Mouse (Mus musculus): ENCODE measurements around the gene Rsrc1. TPM values are rescaled to one million over a fixed set of nuclear protein-coding genes. Genes with fewer than 3 reads are reported as not detected.
"Not testable (repeated sequence)": the region's sequence is repeated elsewhere in the genome, so short reads cannot be mapped to it uniquely, and the experiment has no call there.

Rsrc1 gene
- polyA plus RNA-seq, 1 experiment from 2014 or later, result 48.2 TPM

DNA sequence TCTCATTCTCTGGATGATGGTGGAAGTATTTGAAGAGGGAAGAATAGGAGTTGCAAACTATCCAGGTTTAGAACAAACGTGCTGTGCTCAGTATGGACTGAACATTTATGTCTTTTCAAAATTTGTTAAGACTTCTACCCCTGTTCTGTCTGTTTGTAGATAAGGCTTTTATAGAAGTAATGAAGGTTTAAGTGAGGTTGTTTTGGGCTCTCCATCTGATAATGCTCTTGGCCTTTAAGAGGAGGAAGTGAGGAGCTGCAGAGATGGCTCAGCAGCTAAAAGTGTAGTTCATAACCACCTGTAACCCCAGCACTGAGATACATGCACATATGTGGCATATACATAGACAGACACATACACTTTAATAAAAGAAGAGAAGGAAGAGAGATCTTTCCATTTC lies 15.6 kb downstream of the Rsrc1 start:
- 97% methylated on average over 1 of the region's 1 CpGs for WGBS
- H3K36me3 ChIP-seq, result peaks cover 24% of the 10 kb centered on the region
- no peak overlapping the region for H3K4me3 ChIP-seq
- H3K27ac ChIP-seq, result no peak overlapping the region
- ATAC-seq (ENCODE audit: insufficient number of reproducible peaks, insufficient read depth, low FRiP score, low TSS enrichment), result no peak
- no peaks in the 10 kb centered on the region for H3K9me3 ChIP-seq
- H3K27me3 ChIP-seq, result no peaks in the 10 kb centered on the region
- no peaks in the 10 kb centered on the region for H3K4me1 ChIP-seq
- no peak overlapping the region for H3K9ac ChIP-seq
- H3K4me2 ChIP-seq (replicated peaks), result no peak overlapping the region

DNA sequence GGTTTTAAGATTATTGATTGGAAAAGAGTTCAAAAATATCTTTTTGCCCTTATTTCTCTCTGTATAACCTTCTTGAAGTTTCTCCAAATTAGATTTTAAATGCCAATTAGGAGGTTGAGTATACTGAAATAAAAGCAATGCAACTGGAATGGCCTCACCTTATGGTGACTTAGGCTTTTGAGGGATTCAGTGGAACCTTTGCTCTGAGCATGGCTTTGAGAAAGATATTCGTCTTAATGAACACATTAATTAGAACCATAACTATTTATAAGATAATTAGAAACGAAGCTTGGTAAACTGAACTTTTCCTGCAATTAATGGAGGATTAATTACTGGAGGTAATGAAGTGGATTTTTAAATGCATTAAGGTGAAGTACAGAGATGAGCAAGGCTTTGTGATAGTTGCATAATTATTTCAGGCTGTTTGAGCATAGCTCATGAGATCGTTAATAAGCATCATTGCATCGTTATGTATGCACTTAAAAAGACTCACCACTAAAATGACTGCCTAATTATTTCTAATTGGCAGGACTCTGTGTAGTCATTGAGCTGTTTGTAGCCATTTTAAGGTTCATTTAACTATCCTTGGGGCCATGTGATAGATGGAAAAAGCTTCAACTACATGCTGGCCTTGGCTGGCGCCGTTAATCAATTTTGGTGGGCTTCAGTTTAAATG lies 55.3 kb downstream of the Rsrc1 start:
- H3K27ac ChIP-seq, result no peak overlapping the region

DNA sequence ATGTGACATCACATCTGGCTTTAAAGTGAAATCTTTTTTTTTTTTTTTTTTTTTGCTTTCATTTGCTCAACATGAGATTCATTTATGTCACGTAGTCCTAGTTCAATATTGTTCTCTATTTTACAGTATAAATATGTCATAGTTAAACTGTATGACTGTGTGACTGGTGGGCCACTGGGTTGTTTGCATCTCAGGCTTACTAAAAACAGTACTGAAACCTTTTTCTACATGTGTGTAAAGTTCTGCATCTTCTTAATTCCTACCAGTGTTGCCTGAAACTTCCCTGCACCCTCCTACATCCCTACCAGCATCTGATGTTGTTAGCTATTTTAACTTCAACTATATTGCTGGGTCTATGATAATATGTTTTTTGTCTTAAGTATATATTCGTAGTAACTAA lies 78.6 kb downstream of the Rsrc1 start:
- no peak overlapping the region for H3K4me3 ChIP-seq
- no peak for ATAC-seq (ENCODE audit: insufficient number of reproducible peaks, insufficient read depth, low FRiP score, low TSS enrichment)
- 95% methylated on average over 2 of the region's 2 CpGs for WGBS

More for the DNA sequence above, 55.3 kb downstream of the Rsrc1 start:
- Histone ChIP-seq H3K4me3 (no peak overlapping the region), H3K36me3 (no peaks in the 10 kb centered on the region), H3K4me1 (no peaks in the 10 kb centered on the region), H3K4me2 (replicated peaks) (no peak overlapping the region), H3K27me3 (no peaks in the 10 kb centered on the region), H3K9me3 (no peaks in the 10 kb centered on the region), H3K9ac (no peak overlapping the region)
- no peak for ATAC-seq (ENCODE audit: insufficient number of reproducible peaks, insufficient read depth, low FRiP score, low TSS enrichment)
- WGBS, result 70% methylated on average over 6 of the region's 6 CpGs

DNA sequence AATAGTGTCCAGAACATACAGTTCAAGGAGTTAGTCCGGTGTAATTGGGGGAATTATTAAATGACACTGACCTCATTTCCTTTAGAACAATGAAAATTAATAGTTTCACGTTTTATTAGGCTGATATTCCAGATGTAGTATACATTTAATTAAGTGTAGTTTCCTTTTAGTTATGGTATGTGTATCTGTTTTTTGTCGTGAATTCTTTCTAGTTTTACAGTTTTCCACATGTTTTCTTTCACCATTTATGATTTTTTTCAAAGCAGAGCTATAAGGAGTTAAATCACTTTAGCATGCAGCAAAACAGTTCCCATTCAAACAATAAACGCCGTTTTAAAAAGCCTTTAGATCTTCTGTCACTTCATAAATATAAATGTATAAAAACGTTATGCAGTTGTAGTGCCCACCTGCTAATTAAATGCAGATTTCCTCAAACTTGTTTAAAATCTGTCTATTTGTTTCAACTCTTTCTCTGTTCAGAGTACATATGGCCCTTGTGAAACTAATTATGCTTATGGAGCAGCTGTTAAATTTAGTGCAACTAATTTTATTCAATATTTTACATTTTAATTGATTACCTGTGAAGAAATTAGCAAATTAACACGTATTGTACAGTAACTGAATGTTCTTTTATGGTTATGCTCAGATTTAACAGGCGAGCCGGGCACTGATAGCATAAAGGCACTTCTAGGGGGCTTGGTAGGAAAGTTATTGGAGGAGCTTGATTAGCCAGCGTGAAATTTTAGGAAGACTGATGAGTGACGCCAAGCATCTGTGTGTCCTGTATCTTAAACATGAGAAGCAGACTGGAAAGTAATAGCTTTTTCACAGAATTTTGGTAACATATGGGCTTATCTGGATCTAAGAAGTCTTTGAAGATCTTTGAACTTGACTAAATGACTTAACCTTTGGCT lies 89.6 kb downstream of the Rsrc1 start:
- H3K4me1 ChIP-seq, result no peaks in the 10 kb centered on the region
- H3K4me2 ChIP-seq (replicated peaks), result no peak overlapping the region
- H3K27ac ChIP-seq, result no peak overlapping the region
- WGBS, result 74% methylated on average over 11 of the region's 11 CpGs
- no peaks in the 10 kb centered on the region for H3K27me3 ChIP-seq
- H3K4me3 ChIP-seq, result no peak overlapping the region
- peaks cover 3% of the 10 kb centered on the region; the same call in 1 of the 2 replicates for H3K36me3 ChIP-seq
- H3K9ac ChIP-seq, result no peak overlapping the region
- no peak for ATAC-seq (ENCODE audit: insufficient number of reproducible peaks, insufficient read depth, low FRiP score, low TSS enrichment)
- no peaks in the 10 kb centered on the region for H3K9me3 ChIP-seq

More for the DNA sequence above, 78.6 kb downstream of the Rsrc1 start:
- H3K27me3 ChIP-seq, result no peaks in the 10 kb centered on the region
- no peak overlapping the region for H3K9ac ChIP-seq
- no peaks in the 10 kb centered on the region for H3K9me3 ChIP-seq
- no peak overlapping the region for H3K27ac ChIP-seq
- 0 out of 2 replicates have a peak, but pooled peaks cover 4% of the 10 kb centered on the region for H3K36me3 ChIP-seq
- no peaks in the 10 kb centered on the region for H3K4me1 ChIP-seq
- H3K4me2 ChIP-seq (replicated peaks), result no peak overlapping the region

DNA sequence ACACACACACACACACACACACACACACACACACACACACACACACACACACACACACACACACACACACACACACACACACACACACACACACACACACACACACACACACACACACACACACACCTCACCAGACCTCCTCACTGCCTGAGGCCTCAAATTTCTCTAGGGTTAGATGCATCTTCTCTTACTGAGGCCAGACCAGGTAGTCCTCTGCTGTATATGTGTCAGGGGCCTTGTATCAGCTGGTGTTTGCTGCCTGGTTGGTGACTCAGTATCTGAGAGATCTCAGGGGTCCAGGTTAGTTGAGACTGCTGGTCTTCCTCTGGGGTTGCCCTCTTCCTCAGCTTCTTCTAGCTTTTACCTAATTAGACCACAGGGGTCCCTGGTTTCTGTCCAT lies 92.5 kb downstream of the Rsrc1 start:
- ATAC-seq (ENCODE audit: insufficient number of reproducible peaks, insufficient read depth, low FRiP score, low TSS enrichment); H3K27ac ChIP-seq: not testable (repeated sequence)

DNA sequence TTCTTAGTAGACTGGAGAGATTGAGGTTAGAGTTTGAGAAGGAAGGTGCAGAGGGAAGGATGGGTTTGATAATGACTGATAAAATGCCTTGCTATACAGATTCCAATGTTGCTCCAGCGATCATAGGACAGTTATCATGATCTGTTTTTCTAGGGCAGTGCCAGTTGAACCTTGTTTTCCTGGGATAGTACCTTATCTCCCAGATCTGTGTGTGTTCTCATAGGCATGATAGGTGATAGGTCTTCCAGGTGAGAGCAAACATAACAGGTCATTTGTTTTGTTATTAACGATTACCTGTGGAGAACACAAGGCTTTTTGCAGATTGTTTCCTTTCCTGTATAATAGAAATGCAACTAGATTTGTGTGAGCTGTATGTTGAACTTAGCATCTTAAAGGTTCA lies 94.3 kb downstream of the Rsrc1 start:
- no peak for ATAC-seq (ENCODE audit: insufficient number of reproducible peaks, insufficient read depth, low FRiP score, low TSS enrichment)
- H3K36me3 ChIP-seq, result no peaks in the 10 kb centered on the region

More for the DNA sequence above, 92.5 kb downstream of the Rsrc1 start:
- not testable (repeated sequence) for H3K4me2 ChIP-seq (replicated peaks); H3K4me3 ChIP-seq; H3K36me3 ChIP-seq; H3K4me1 ChIP-seq; H3K9me3 ChIP-seq; H3K9ac ChIP-seq; H3K27me3 ChIP-seq

DNA sequence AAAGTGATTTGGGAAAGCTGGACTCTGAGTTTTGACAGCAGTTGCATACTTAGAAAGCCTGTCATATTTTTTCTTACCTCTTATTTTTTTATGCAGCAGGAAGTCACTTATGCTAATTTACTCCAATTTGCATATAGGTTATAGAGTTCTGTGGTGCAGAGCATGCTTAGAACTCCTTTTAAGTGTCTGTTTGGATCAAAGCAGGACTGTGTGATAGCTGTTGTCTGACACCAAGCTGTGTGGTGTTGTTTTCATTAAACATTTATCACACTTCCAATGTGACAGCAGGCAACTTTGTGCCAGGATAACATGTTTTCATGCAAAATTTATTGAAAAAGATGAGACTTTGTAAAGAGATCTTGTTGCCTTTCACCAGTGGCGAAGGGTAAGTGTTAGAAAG lies 103.6 kb downstream of the Rsrc1 start:
- Histone ChIP-seq H3K27ac (no peak overlapping the region), H3K9ac (no peak overlapping the region), H3K36me3 (no peaks in the 10 kb centered on the region), H3K4me1 (no peaks in the 10 kb centered on the region), H3K27me3 (no peaks in the 10 kb centered on the region), H3K4me2 (replicated peaks) (no peak overlapping the region), H3K4me3 (no peak overlapping the region), H3K9me3 (no peaks in the 10 kb centered on the region)
- 93% methylated on average over 1 of the region's 1 CpGs for WGBS
- no peak for ATAC-seq (ENCODE audit: insufficient number of reproducible peaks, insufficient read depth, low FRiP score, low TSS enrichment)

More for the DNA sequence above, 94.3 kb downstream of the Rsrc1 start:
- WGBS, result 95% methylated on average over 2 of the region's 2 CpGs
- Histone ChIP-seq H3K4me2 (replicated peaks) (no peak overlapping the region), H3K4me1 (no peaks in the 10 kb centered on the region), H3K27ac (no peak overlapping the region), H3K4me3 (no peak overlapping the region), H3K9me3 (0 out of 2 replicates have a peak, but pooled peaks cover 3% of the 10 kb centered on the region), H3K9ac (no peak overlapping the region), H3K27me3 (no peaks in the 10 kb centered on the region)

DNA sequence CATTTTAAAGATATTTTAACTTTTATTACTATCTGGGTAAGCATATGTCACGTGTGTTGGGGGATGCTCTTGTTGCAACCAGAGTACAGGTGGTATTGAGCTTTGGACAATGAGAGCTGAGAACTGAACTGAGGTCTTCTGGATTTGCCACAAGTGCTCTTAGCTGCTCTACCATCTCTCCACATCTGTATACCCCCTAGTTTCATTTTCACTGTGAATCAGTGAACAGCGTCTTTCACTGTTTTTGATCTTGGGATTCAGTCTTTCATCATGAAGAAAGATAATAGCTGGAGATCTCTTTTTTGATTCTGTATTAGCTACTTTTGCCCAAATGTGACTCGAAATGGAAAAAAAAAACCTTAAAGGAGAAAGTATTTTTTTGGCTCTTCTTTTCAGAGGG lies 127.2 kb downstream of the Rsrc1 start:
- WGBS, result 88% methylated on average over 3 of the region's 3 CpGs
- no peak overlapping the region for H3K27ac ChIP-seq
- H3K9ac ChIP-seq, result no peak overlapping the region
- H3K4me3 ChIP-seq, result no peak overlapping the region
- H3K4me2 ChIP-seq (replicated peaks), result no peak overlapping the region
- H3K36me3 ChIP-seq, result no peaks in the 10 kb centered on the region
- no peak for ATAC-seq (ENCODE audit: insufficient number of reproducible peaks, insufficient read depth, low FRiP score, low TSS enrichment)
- H3K27me3 ChIP-seq, result no peaks in the 10 kb centered on the region
- no peaks in the 10 kb centered on the region for H3K4me1 ChIP-seq
- H3K9me3 ChIP-seq, result no peaks in the 10 kb centered on the region

DNA sequence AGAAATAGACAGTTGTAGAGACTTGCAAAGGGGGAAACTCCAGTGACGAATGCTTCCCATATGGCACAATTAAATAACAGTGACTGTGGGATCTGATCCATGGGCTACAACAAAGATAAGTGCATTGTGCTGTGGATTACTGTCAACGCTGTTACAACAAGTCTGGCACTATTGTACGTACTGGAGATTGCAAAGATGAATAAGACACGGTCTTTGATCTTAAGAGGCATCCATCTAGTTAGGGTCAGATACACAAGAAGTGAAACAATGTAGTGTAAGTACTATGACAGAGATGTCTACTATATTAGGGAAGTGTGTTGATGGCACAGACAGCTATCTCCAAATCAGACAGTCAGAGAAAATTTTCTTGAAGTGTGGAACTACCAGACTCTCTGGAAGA lies 135.1 kb downstream of the Rsrc1 start:
- no peak overlapping the region for H3K4me3 ChIP-seq
- no peak overlapping the region for H3K4me2 ChIP-seq (replicated peaks)
- H3K27ac ChIP-seq, result no peak overlapping the region
- ATAC-seq (ENCODE audit: insufficient number of reproducible peaks, insufficient read depth, low FRiP score, low TSS enrichment), result no peak
- WGBS, result 81% methylated on average over 4 of the region's 4 CpGs
- no peak overlapping the region for H3K9ac ChIP-seq
- H3K36me3 ChIP-seq, result no peaks in the 10 kb centered on the region
- no peaks in the 10 kb centered on the region for H3K9me3 ChIP-seq
- H3K4me1 ChIP-seq, result no peaks in the 10 kb centered on the region
- H3K27me3 ChIP-seq, result no peaks in the 10 kb centered on the region

DNA sequence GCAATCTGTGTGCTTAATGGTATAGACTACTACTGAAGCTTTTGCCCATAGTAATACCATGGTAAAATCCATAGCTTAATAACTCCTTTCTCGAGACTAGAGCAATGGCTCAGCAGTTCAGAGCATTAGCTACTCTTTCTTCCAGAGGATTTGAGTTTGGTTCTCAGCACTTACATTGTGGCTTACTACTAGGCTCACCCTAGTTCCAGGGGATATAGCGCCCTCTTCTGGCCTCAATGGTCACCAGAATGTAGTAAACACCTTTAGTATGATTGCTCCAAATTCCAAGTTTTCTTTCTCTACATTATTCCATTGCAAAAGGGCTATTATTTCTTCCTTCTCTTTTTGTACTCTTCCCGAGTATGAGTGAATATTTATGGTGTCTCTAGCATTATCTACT lies 151.3 kb downstream of the Rsrc1 start:
- H3K36me3 ChIP-seq, result no peaks in the 10 kb centered on the region; the same call in 1 of the 2 replicates
- peaks cover 7% of the 10 kb centered on the region for H3K9me3 ChIP-seq
- no peaks in the 10 kb centered on the region for H3K27me3 ChIP-seq
- H3K4me1 ChIP-seq, result no peaks in the 10 kb centered on the region
- no peak overlapping the region for H3K27ac ChIP-seq
- no peak for ATAC-seq (ENCODE audit: insufficient number of reproducible peaks, insufficient read depth, low FRiP score, low TSS enrichment)
- no peak overlapping the region for H3K4me3 ChIP-seq
- WGBS, result 76% methylated on average over 3 of the region's 3 CpGs
- no peak overlapping the region for H3K4me2 ChIP-seq (replicated peaks)
- H3K9ac ChIP-seq, result no peak overlapping the region

DNA sequence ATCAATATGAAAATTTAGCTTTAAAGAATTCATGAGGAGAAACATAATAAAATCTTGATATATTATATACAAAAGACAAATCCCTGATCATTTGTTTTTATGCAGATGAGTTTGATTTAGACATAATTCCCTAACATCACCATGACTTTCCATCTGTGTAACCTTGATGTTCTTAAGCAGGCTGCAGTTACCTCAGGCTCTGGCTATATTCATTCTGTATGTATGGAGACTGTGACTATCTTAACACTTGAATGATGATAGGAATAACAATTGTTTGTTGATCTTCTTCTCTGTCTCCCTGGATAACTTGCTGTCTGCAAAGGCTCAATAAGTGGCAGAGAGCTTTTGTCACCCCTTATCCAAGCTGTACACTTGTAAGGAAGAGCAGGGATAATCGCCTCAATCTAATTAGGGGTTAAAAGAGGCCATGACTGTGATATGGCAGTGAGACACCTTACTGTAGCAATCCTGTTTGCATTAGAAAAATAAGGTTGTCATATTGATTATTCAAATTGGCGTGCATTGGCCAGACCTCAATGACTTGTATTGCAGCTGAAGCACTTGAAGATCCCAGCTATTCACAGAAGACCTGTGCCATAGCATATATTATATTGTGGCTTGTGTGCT lies 154.7 kb downstream of the Rsrc1 start:
- H3K4me2 ChIP-seq (replicated peaks), result no peak overlapping the region
- H3K36me3 ChIP-seq, result no peaks in the 10 kb centered on the region
- WGBS, result 88% methylated on average over 2 of the region's 2 CpGs
- no peaks in the 10 kb centered on the region for H3K4me1 ChIP-seq
- no peak overlapping the region for H3K4me3 ChIP-seq
- no peaks in the 10 kb centered on the region for H3K27me3 ChIP-seq
- H3K9me3 ChIP-seq, result no peaks in the 10 kb centered on the region
- no peak overlapping the region for H3K9ac ChIP-seq
- no peak overlapping the region for H3K27ac ChIP-seq
- ATAC-seq (ENCODE audit: insufficient number of reproducible peaks, insufficient read depth, low FRiP score, low TSS enrichment), result no peak

DNA sequence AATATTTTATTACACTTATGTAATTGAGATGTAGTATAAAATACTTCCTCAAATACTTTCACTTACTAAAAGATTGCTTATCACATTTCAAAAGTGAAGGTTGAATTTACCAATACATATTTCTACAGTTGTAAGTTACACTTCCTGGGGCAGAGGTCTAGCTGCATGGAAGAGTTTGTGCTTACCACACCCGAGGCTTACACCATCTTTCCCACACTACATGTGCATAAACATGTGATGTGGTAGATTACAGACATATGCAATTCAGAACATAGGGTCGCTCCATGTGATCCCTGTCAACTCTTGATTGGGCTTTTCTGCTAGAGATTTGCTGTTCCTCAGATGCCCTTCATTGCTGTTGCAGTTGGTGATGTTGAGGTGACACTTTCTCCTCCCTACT lies 163.8 kb downstream of the Rsrc1 start:
- no peaks in the 10 kb centered on the region for H3K27me3 ChIP-seq
- no peak overlapping the region for H3K4me2 ChIP-seq (replicated peaks)
- 83% methylated on average over 2 of the region's 2 CpGs for WGBS
- no peaks in the 10 kb centered on the region for H3K4me1 ChIP-seq
- no peak overlapping the region for H3K27ac ChIP-seq
- H3K9ac ChIP-seq, result no peak overlapping the region
- H3K4me3 ChIP-seq, result no peak overlapping the region
- H3K9me3 ChIP-seq, result no peaks in the 10 kb centered on the region
- no peak for ATAC-seq (ENCODE audit: insufficient number of reproducible peaks, insufficient read depth, low FRiP score, low TSS enrichment)
- H3K36me3 ChIP-seq, result no peaks in the 10 kb centered on the region
